Mouse (Mus musculus): Measurements from ENCODE around the gene Ubqln4. TPM values are rescaled to one million over a fixed set of nuclear protein-coding genes. Genes with fewer than 3 reads are reported as not detected.

The Ubqln4 gene
- polyA plus RNA-seq, 1 experiment from 2014 or later = 61.6 TPM

DNA sequence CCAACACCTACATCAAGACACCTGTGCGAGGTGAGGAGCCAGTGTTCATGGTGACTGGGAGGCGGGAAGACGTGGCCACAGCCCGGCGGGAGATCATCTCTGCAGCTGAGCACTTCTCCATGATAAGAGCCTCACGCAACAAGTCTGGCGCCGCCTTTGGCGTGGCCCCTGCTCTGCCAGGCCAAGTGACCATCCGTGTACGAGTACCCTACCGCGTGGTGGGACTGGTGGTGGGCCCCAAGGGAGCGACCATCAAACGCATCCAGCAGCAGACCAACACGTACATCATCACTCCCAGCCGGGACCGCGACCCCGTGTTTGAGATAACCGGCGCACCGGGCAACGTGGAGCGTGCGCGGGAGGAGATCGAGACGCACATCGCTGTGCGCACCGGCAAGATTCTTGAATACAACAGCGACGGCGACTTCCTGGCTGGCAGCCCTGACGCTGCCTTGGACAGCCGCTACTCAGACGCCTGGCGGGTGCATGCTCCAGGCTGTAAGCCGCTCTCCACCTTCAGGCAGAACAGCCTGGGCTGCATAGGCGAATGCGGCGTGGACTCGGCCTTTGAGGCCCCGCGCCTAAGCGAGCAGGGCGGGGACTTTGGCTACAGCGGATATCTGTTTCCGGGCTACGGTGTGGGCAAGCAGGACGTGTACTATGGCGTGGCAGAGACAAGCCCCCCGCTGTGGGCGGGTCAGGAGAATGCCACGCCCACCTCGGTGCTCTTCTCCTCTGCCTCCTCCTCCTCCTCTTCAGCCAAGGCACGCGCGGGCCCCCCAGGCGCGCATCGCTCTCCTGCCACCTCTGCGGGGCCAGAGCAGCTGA lies 17.2 kb upstream of the Ubqln4 start:
- no peak for ATAC-seq (ENCODE audit: low FRiP score, low read depth)
- WGBS = 10% methylated on average over 64 of the region's 64 CpGs
- H3K4me3 ChIP-seq = peak overlapping the region; percentile 73
- H3K27ac ChIP-seq = peak overlapping the region; percentile 42; the same call in 1 of the 2 replicates
- H3K9me3 ChIP-seq = no peaks in the 10 kb centered on the region
- H3K4me2 ChIP-seq (replicated peaks) = peak overlapping the region; percentile 89
- peaks cover 51% of the 10 kb centered on the region for H3K36me3 ChIP-seq
- H3K4me1 ChIP-seq = peaks cover 69% of the 10 kb centered on the region
- H3K27me3 ChIP-seq (replicated peaks) = no peaks in the 10 kb centered on the region
- H3K9ac ChIP-seq = peak overlapping the region; percentile 98

DNA sequence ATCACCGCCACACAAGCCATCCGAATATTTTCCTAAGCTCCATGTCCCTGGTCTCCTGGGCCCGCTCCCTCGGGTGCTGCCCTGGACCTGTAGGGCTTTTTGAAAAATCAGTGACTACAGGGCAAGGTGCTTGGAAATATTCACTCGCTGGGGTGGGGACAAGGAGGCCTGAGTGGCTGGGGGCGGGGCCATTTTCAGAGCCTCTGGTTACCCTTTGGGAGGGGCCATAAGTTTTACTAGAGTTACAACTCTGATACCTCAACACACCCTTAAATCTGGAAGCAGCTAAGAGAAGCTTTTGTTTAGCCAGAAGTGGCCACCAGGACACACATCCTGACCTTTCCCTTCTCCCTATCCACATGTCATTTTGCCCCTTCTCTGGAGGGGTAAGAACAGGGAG lies 16.4 kb upstream of the Ubqln4 start:
- H3K4me3 ChIP-seq = peak overlapping the region; percentile 73
- peaks cover 76% of the 10 kb centered on the region for H3K4me1 ChIP-seq
- H3K4me2 ChIP-seq (replicated peaks) = peak overlapping the region; percentile 89
- H3K27me3 ChIP-seq (replicated peaks) = no peaks in the 10 kb centered on the region
- peak overlapping the region; percentile 98; the same call in 1 of the 2 replicates for H3K9ac ChIP-seq
- no peaks in the 10 kb centered on the region for H3K9me3 ChIP-seq
- H3K27ac ChIP-seq = 0 out of 2 replicates have a peak overlapping the region, but pooled peaks have one; percentile 42
- no peak for ATAC-seq (ENCODE audit: low FRiP score, low read depth)
- WGBS = 79% methylated on average over 6 of the region's 6 CpGs
- H3K36me3 ChIP-seq = peaks cover 51% of the 10 kb centered on the region

DNA sequence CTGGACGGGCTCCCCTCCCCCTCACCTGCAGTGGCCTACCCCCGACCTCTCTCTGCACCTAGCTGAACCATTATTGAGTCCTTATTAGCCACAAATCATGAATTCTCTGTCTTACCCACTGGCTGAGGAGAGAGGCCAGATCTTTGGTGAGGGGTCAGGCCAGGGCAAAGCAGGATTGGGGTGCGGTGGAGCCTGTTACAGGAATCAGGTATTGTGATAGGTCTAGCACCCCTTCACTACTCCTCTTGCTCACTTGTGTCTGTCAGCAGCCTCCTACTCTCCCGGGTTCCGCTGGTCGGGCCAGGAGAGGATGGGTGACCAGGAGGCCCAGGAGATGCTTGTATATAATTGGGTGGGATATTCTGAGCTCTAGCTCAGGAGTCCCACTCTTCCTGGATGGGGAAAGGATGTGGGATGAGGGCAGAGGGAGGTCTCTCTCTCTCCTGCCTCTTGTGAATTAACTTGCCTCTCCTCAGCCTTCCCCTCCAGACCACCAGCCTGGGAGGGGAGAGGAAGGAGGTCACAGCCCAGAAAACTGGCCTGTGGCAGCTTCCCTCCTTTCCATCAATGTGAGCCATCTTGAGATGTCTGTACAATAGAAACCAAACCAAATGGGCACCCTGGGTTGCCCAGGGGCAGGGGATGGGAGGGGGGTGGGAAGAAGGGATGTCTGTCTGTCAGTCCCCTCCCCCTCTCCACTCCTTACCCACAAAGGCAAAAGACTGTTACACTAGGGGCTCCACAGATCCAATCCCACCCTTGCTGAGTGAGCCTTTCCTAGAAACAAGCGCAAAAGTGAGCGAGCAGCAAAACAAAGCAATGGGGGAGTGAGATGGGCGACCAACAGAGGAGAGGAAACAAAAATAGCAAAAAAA lies 15.1 kb upstream of the Ubqln4 start:
- ATAC-seq (ENCODE audit: low FRiP score, low read depth) = no peak
- 40% methylated on average over 9 of the region's 9 CpGs for WGBS
- Histone ChIP-seq H3K27me3 (replicated peaks) (no peaks in the 10 kb centered on the region), H3K36me3 (peaks cover 51% of the 10 kb centered on the region), H3K27ac (0 out of 2 replicates have a peak overlapping the region, but pooled peaks have one; percentile 17), H3K4me3 (no peak overlapping the region), H3K9me3 (no peaks in the 10 kb centered on the region), H3K9ac (peak overlapping the region; percentile 22; the same call in 1 of the 2 replicates), H3K4me1 (peaks cover 76% of the 10 kb centered on the region), H3K4me2 (replicated peaks) (peak overlapping the region; percentile 89)

DNA sequence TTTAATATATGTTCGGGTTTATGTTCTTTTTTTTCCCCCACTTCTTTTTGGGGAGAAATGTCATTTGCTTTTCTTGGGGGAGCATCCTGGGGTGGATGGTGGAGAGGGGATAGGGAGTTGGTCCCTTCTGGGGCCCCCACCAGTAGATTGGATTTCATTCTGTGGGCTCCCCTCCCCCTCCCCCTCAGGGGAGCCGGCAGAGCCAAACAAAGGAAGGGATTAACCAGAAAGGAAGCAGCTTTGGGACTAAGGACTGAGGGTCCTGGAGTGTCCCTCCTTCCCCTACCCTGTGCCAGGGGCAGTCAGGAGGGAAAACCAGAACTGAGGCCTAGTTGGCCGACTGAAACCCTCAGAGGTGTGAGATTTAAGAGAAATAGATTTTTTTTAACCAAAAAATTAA lies 14.2 kb upstream of the Ubqln4 start:
- WGBS = 16% methylated on average over 3 of the region's 3 CpGs
- H3K4me1 ChIP-seq = peaks cover 67% of the 10 kb centered on the region
- H3K36me3 ChIP-seq = peaks cover 51% of the 10 kb centered on the region
- no peak overlapping the region for H3K4me3 ChIP-seq
- H3K9ac ChIP-seq = peak overlapping the region; percentile 40; the same call in 1 of the 2 replicates
- ATAC-seq (ENCODE audit: low FRiP score, low read depth) = no peak
- H3K27me3 ChIP-seq (replicated peaks) = no peaks in the 10 kb centered on the region
- no peak overlapping the region for H3K27ac ChIP-seq
- peak overlapping the region; percentile 30; the same call in 1 of the 2 replicates for H3K4me2 ChIP-seq (replicated peaks)
- no peaks in the 10 kb centered on the region for H3K9me3 ChIP-seq

DNA sequence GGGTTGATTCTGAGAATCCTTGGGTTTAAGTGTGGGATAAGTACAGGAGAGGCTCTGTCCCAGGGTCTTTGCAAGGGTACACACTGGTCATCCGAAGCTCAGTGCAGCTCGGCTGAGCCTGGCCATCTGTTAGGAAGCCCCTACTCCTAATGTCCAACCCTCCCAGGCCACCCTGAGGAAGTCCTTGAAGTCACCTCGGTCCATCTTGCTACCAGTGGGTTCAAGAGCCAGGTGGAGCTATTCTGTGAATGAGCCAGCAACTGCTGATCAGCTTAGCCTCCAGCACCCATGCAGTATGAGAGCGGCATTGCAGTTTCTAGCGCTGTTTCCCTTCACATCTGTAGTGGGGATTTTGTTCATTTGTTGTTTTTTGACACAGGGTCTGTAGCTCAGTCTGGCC lies 13.5 kb upstream of the Ubqln4 start:
- 71% methylated on average over 5 of the region's 5 CpGs for WGBS

DNA sequence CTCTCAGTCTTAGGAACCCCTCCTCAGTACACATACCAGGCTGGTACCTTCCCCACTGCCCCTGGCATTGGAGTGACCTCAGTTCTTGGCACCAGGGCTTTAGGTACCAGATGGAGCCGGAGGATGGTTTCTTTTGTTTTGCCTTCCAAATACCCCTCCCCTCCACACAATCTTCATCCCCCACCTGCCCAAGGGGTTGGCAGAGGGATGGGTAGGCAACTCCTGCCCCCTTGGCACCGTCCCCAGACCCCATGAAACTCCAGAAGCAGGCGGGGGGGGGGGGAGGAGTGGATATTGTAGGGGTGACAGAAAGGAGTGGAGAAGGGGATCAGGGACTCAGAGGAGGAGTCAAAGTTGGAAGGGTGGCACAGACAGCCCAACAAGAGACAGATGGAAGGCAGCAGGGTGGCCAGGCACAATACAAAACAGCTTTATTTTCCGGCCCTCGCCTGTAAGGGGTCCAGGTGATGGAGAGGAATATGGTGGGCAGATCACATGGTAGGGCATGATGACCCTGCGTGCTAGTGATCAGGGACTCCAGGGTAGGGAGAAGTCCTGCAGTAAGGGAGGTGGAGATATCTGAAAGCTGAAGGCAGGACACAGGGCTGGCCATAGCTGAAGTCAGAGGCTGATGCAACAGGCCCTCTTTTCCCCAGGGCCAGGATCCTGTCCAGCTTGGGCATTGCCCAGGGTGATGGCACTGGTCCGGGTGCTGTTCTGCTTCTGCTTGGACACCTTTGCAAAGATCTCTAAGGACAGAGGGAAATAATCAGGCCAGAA lies 11.7 kb upstream of the Ubqln4 start:
- H3K4me1 ChIP-seq = peaks cover 50% of the 10 kb centered on the region
- H3K9ac ChIP-seq = no peak overlapping the region
- no peak overlapping the region for H3K4me3 ChIP-seq
- H3K4me2 ChIP-seq (replicated peaks) = no peak overlapping the region; the same call in 1 of the 2 replicates
- ATAC-seq (ENCODE audit: low FRiP score, low read depth) = peak; percentile 15; the same call in 1 of the 2 replicates
- H3K9me3 ChIP-seq = no peaks in the 10 kb centered on the region
- WGBS = 75% methylated on average over 7 of the region's 7 CpGs
- no peaks in the 10 kb centered on the region for H3K27me3 ChIP-seq (replicated peaks)
- no peak overlapping the region; the same call in 1 of the 2 replicates for H3K27ac ChIP-seq
- peaks cover 36% of the 10 kb centered on the region for H3K36me3 ChIP-seq

More for the DNA sequence above, 13.5 kb upstream of the Ubqln4 start:
- H3K9me3 ChIP-seq = no peaks in the 10 kb centered on the region
- no peak overlapping the region for H3K4me3 ChIP-seq
- H3K27me3 ChIP-seq (replicated peaks) = no peaks in the 10 kb centered on the region
- peaks cover 67% of the 10 kb centered on the region for H3K4me1 ChIP-seq
- peaks cover 51% of the 10 kb centered on the region for H3K36me3 ChIP-seq
- H3K27ac ChIP-seq = no peak overlapping the region
- H3K9ac ChIP-seq = no peak overlapping the region
- no peak for ATAC-seq (ENCODE audit: low FRiP score, low read depth)
- H3K4me2 ChIP-seq (replicated peaks) = peak overlapping the region; percentile 22

DNA sequence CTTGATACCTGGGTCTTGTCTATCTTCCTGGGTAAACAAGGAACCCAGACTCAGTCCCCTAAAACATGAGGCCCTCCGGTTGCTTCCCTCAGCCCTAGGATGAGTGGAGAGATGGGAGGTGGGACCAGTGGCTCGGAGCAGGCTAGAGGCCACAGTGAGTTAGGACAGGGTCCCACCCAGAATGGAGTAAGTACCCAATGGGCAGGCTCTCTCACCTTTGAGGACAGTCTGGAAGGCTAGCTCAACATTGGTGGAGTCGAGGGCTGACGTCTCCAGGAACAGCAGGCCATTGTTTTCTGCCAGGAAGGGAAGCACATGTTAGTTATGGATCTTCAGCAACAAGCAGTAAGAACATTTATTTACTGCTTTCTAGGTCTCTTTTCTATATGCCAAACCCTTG lies 11.1 kb upstream of the Ubqln4 start:
- Histone ChIP-seq H3K27me3 (replicated peaks) (no peaks in the 10 kb centered on the region), H3K27ac (no peak overlapping the region), H3K4me2 (replicated peaks) (no peak overlapping the region), H3K9ac (no peak overlapping the region), H3K4me1 (peaks cover 43% of the 10 kb centered on the region), H3K9me3 (no peaks in the 10 kb centered on the region), H3K4me3 (no peak overlapping the region), H3K36me3 (peaks cover 29% of the 10 kb centered on the region)
- 78% methylated on average over 4 of the region's 4 CpGs for WGBS
- ATAC-seq (ENCODE audit: low FRiP score, low read depth) = no peak

DNA sequence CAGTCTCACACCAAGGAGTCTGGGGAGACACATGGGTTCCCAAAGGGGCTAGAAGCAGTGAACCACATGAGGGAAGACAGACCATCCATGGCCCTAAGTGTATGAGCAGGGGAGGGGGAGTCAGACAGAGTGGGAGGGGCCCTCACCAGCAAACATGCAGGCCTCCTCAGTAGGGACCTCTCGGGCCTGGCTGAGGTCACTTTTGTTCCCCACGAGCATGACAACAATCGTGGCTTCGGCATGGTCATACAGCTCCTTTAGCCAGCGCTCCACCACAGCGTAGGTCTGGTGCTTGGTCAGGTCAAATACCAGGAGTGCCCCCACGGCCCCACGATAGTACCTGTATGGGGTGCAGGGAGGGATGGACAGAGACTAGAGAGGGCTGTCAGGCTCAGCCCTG lies 10.4 kb upstream of the Ubqln4 start:
- peaks cover 22% of the 10 kb centered on the region for H3K36me3 ChIP-seq
- 0 out of 2 replicates have a peak overlapping the region, but pooled peaks have one; percentile 9 for H3K4me2 ChIP-seq (replicated peaks)
- H3K27me3 ChIP-seq (replicated peaks) = no peaks in the 10 kb centered on the region
- no peak overlapping the region for H3K9ac ChIP-seq
- WGBS = 82% methylated on average over 8 of the region's 8 CpGs
- H3K27ac ChIP-seq = no peak overlapping the region
- no peak overlapping the region for H3K4me3 ChIP-seq
- no peaks in the 10 kb centered on the region for H3K9me3 ChIP-seq
- peaks cover 36% of the 10 kb centered on the region for H3K4me1 ChIP-seq
- ATAC-seq (ENCODE audit: low FRiP score, low read depth) = no peak

DNA sequence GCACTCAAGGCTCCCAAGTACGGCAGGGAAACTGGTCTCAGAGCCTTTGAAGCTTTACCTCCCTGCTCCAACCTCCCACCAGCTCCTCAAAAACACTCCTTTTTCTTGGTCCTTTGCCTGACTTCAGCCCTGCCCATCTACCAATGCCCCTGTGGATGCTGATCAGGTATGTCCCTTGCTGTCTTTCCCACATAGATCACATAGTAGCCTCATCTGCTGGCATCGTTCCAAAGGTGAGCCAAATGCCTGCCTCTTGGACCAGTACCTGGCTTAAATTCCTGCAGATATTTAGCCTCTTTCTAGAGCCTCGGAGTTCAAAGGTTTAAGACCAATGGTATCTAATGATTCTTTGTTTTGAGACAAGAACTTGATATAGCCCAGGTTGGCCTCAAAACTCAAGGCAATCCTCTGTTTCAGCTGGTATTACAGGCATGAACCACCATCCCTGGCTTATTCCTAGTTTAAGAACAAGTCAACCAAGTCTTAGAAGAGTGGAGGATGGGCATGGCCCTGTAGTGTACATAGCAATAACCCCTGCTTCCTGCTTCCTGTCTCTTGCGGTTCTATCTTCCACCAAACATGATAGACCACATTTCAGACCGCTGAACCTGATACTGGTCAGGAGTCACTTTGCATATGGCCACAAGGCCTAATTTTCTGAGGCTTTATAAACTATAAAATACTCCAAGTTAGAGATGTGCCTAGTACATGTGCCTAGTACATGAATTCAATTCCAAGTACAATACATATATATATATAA lies 9.7 kb upstream of the Ubqln4 start:
- Histone ChIP-seq H3K27ac (no peak overlapping the region), H3K27me3 (replicated peaks) (no peaks in the 10 kb centered on the region), H3K9ac (no peak overlapping the region), H3K36me3 (peaks cover 16% of the 10 kb centered on the region), H3K4me1 (peaks cover 30% of the 10 kb centered on the region), H3K9me3 (no peaks in the 10 kb centered on the region), H3K4me3 (no peak overlapping the region), H3K4me2 (replicated peaks) (0 out of 2 replicates have a peak overlapping the region, but pooled peaks have one; percentile 9)
- no peak for ATAC-seq (ENCODE audit: low FRiP score, low read depth)
- 76% methylated on average over 5 of the region's 5 CpGs for WGBS

DNA sequence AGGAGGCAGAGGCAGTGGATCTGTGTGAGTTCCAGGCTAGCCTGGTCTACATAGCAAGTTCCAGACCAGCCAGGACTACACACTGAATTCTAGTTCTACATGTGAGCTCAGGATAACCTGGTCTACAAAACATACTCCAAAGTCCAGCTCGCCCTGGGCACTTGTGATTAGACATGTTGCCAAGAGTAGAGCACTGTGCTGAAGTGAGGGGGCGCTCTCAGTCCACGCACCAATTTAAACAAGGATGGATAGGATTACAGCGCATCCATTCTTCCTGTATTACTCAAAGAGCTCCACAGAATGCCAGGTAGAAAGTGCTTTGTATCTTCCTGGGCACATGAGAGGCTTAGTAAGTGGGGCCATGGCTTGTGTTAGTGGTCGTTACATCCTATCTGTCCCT lies 9.0 kb upstream of the Ubqln4 start:
- Histone ChIP-seq H3K9me3 (no peaks in the 10 kb centered on the region), H3K4me2 (replicated peaks) (no peak overlapping the region), H3K4me1 (peaks cover 26% of the 10 kb centered on the region), H3K36me3 (peaks cover 13% of the 10 kb centered on the region), H3K4me3 (no peak overlapping the region), H3K27ac (no peak overlapping the region), H3K27me3 (replicated peaks) (no peaks in the 10 kb centered on the region), H3K9ac (no peak overlapping the region)
- no peak for ATAC-seq (ENCODE audit: low FRiP score, low read depth)
- WGBS = 52% methylated on average over 5 of the region's 5 CpGs

All from neural tube, embryonic 12.5 days (tissue).